Mouse (Mus musculus) G1E-ER4 (cell line): ENCODE data around the gene Mettl17. TPM values are rescaled to one million over a fixed set of nuclear protein-coding genes. Genes with fewer than 3 reads are reported as not detected.

ENCODE experiments used
- GATA1 ChIP-seq: IDR thresholded peaks from one replicate; pipeline ENCODE4 v1.8.0; 2012; ENCODE audit warnings: low read length, inconsistent platforms
- polyA plus RNA-seq: library from polyadenylated mRNA; stranded (reverse); fragments of >175 nt; gene quantifications from 2 replicates; pipeline ENCODE4 v1.2.3, GENCODE M21; 2012

Gene Mettl17
- polyA plus RNA-seq, 1 experiment, result 13.1 TPM

DNA sequence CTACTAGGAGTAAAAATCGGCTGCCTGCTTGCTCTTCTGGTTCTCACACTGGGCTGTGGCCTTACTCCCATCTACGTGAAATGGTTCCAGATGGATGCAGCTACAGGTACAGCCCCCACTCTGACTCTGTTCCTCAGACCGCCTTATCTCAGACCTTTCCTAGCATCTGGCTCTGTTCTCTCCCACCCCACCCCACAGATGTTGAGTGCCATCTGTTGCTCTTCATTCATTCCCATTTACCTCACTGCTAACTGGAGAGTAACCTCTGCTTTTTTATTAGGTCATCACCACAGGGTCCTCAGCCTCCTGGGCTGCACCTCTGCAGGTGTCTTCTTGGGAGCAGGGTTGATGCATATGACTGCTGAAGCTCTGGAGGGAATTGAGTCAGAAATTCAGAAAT is 9.2 kb downstream of the Mettl17 start:
- TF ChIP-seq GATA1, result no peak

GRCm38 (mm10) chr14:51895071-51895470 is 10.4 kb downstream of the Mettl17 start:
- no peak for TF ChIP-seq GATA1

- TF ChIP-seq GATA1, result no peak
These were observed 11.4 kb downstream of the Mettl17 start for GRCm38 (mm10) chr14:51896019-51896418.

GRCm38 (mm10) chr14:51896539-51897170 is 12.0 kb downstream of the Mettl17 start:
- TF ChIP-seq GATA1, result no peak

DNA sequence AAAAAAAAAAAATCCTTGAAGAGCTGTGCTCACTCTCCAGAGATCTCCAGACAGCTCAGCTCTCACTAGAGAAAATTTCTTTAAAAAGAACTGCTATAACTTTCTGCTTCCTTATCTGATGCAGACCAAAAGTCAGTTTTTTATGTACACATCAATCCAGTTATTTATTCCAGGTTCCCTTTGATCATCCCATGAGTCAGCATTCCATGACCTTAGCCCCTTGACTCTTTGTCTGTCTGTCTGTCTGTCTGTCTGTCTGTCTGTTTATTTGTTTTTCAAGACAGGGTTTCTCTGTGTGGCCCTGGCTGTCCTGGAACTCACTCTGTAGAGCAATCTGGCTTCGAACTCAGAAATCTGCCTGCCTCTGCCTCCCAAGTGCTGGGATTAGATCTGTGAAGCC is 14.7 kb downstream of the Mettl17 start:
- TF ChIP-seq GATA1, result no peak

- no peak for TF ChIP-seq GATA1
These were observed 18.4 kb downstream of the Mettl17 start for GRCm38 (mm10) chr14:51902806-51903710.

- no peak for TF ChIP-seq GATA1
These were observed 19.1 kb downstream of the Mettl17 start for GRCm38 (mm10) chr14:51903782-51904181.

GRCm38 (mm10) chr14:51904706-51905105 is 20.1 kb downstream of the Mettl17 start:
- no peak for TF ChIP-seq GATA1

GRCm38 (mm10) chr14:51906102-51906501 is 21.5 kb downstream of the Mettl17 start:
- TF ChIP-seq GATA1, result peak; percentile 9

- TF ChIP-seq GATA1, result no peak
These were observed 26.7 kb downstream of the Mettl17 start for GRCm38 (mm10) chr14:51911301-51911700.

- no peak for TF ChIP-seq GATA1
These were observed 27.9 kb downstream of the Mettl17 start for GRCm38 (mm10) chr14:51912391-51913061.

GRCm38 (mm10) chr14:51913062-51913959 is 28.7 kb downstream of the Mettl17 start:
- TF ChIP-seq GATA1, result no peak

GRCm38 (mm10) chr14:51913960-51914762 is 29.5 kb downstream of the Mettl17 start, which contains the start of gene Ndrg2:
Gene Ndrg2 (minus strand): TSS chr14:51914158.
- TF ChIP-seq GATA1, result no peak

- no peak for TF ChIP-seq GATA1
These were observed 30.4 kb downstream of the Mettl17 start for GRCm38 (mm10) chr14:51915030-51915429.

GRCm38 (mm10) chr14:51916539-51916938 is 31.9 kb downstream of the Mettl17 start:
- TF ChIP-seq GATA1, result no peak
